26 mouse cellular contexts compared by ENCODE assay signal in the genomic region with DNA sequence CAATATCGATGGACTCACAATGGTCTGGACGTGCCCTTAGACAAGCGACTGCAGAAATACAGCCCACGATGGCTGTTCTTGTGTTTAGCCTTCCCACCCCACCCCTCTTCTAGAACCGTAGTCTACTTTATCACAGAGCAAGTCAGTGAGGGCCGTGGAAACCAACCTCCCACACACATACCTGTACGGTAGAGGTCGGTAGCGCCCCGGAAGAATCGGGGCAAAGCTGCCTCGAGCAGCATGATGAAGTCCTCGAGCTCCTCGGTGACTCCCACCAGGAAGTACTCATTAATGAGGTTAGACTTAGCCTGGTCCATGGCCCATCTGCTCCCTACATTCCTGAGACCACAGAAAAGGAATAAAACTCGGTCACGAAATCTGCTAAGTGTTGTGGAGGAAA.
"Had no signal": no experiment of that assay in that cellular context is flagged by ENCODE, and none has a peak within 500 bp of the region (broad histone marks: within the 10 kb centered on the region; RNA-seq: fewer than 3 reads in every experiment).

No protein-coding gene starts in this region.

- ATAC-seq: hindbrain, postnatal 0 days; intestine, embryonic 16.5 days; liver, embryonic 12.5 days had no signal

- H3K4me2 ChIP-seq: heart, embryonic 11.5 days; heart, embryonic 13.5 days; heart, embryonic 15.5 days; hindbrain, embryonic 13.5 days; hindbrain, embryonic 15.5 days; kidney, embryonic 15.5 days; limb, embryonic 13.5 days; limb, embryonic 15.5 days; liver, embryonic 12.5 days had no signal

- H3K4me1 ChIP-seq: heart, embryonic 15.5 days; hindbrain, embryonic 13.5 days; hindbrain, embryonic 15.5 days; kidney, embryonic 15.5 days; limb, embryonic 13.5 days; limb, embryonic 15.5 days; liver, embryonic 12.5 days had no signal

- H3K9ac ChIP-seq: heart, embryonic 13.5 days; heart, embryonic 15.5 days; hindbrain, embryonic 13.5 days; hindbrain, embryonic 15.5 days; kidney, embryonic 15.5 days; limb, embryonic 13.5 days; limb, embryonic 15.5 days; liver, embryonic 12.5 days; liver, embryonic 14.5 days had no signal

- H3K27me3 ChIP-seq: heart, embryonic 13.5 days; heart, embryonic 15.5 days; hindbrain, embryonic 13.5 days; hindbrain, embryonic 15.5 days; kidney, embryonic 15.5 days; limb, embryonic 13.5 days; limb, embryonic 15.5 days; liver, embryonic 12.5 days had no signal

- DNase-seq: gastrocnemius, postnatal 14 days; gastrocnemius, postnatal 36 days; heart, adult 2 months; heart, postnatal 14 days; heart, postnatal 36 days; kidney, adult 11 months; kidney, adult 2 months; kidney, adult 9 months; kidney, postnatal 14 days; kidney, postnatal 36 days; layer of hippocampus, adult 9-11 months; layer of hippocampus, postnatal 36 days; left cerebral cortex, postnatal 4 days had no signal

- H3K4me3 ChIP-seq: heart, adult 2 months; heart, embryonic 13.5 days; heart, embryonic 15.5 days; hindbrain, embryonic 13.5 days; hindbrain, embryonic 15.5 days; kidney, embryonic 15.5 days; limb, embryonic 13.5 days; limb, embryonic 15.5 days; liver, embryonic 12.5 days had no signal

- H3K27ac ChIP-seq: heart, adult 2 months; heart, embryonic 13.5 days; heart, embryonic 15.5 days; hindbrain, embryonic 13.5 days; hindbrain, embryonic 15.5 days; hindbrain, postnatal 0 days; kidney, embryonic 15.5 days; kidney, postnatal 0 days; limb, embryonic 13.5 days; limb, embryonic 15.5 days; liver, embryonic 12.5 days; liver, embryonic 14.5 days had no signal

- H3K9me3 ChIP-seq: heart, embryonic 13.5 days; heart, embryonic 15.5 days; hindbrain, embryonic 13.5 days; hindbrain, embryonic 15.5 days; kidney, embryonic 15.5 days; limb, embryonic 13.5 days; limb, embryonic 15.5 days; liver, embryonic 12.5 days had no signal
